Mouse (Mus musculus) heart, adult 2 months (tissue): ENCODE measurements at regions not wholly inside any gene's neighbourhood (a gene's known extent, or its start where the extent isn't known, plus 50 kb on each side); places are given as distances from the start of the nearest gene placed in this dataset.

Experiments used
- DNase-seq, 2 experiments: peaks; one replicate each; pipeline ENCODE4 v3.0.0; 2021
- H3K27ac ChIP-seq: fragments of 200-600 bp; 2 replicates; pipeline ENCODE4 v1.8.1; 2022
- H3K27me3 ChIP-seq: fragments of 200-500 bp; 2 replicates; pipeline ENCODE4 v1.6.1; 2012; ENCODE audit warnings: mild to moderate bottlenecking, low read length, inconsistent platforms, mixed read lengths; ENCODE audit not compliant: control insufficient read depth, insufficient read depth
- H3K36me3 ChIP-seq: fragments of 200-500 bp; 2 replicates; pipeline ENCODE4 v1.6.1; 2012; ENCODE audit warnings: low read length, inconsistent platforms; ENCODE audit not compliant: control insufficient read depth, insufficient read depth
- H3K4me1 ChIP-seq: fragments of 200-500 bp; 2 replicates; pipeline ENCODE4 v1.6.1; 2011; ENCODE audit warnings: low read length; ENCODE audit not compliant: control insufficient read depth, insufficient read depth
- H3K4me3 ChIP-seq: fragments of 200-600 bp; 2 replicates; pipeline ENCODE4 v1.8.1; 2022
- H3K79me2 ChIP-seq: fragments of 200-500 bp; replicated peaks from 2 replicates; pipeline ENCODE4 v1.6.1; 2012; ENCODE audit warnings: mild to moderate bottlenecking, inconsistent platforms, low read length, moderate library complexity, mixed read lengths; ENCODE audit not compliant: control insufficient read depth, insufficient read depth
- H3K9ac ChIP-seq: fragments of 200-500 bp; 2 replicates; pipeline ENCODE4 v1.6.1; 2012; ENCODE audit warnings: low read depth, mild to moderate bottlenecking, control low read depth, inconsistent platforms, low read length, mixed read lengths
- CTCF ChIP-seq: fragments of 200-600 bp; IDR thresholded peaks from 2 replicates; pipeline ENCODE4 v1.8.1; 2022; ENCODE audit warnings: antibody characterized with exemption, mild to moderate bottlenecking, moderate library complexity
- EP300 ChIP-seq: fragments of 200-500 bp; IDR thresholded peaks from 2 replicates; pipeline ENCODE4 v1.6.1; 2011; ENCODE audit warnings: low read depth, low read length, control low read depth; ENCODE audit not compliant: insufficient read depth
- POLR2A ChIP-seq: fragments of 200-500 bp; IDR thresholded peaks from 2 replicates; pipeline ENCODE4 v1.6.1; 2011; ENCODE audit warnings: mild to moderate bottlenecking, low read depth, low read length, control low read depth; ENCODE audit not compliant: insufficient read depth
- WGBS: fragments of 180-500 bp; shearing (Covaris S2); methylation state at CpG from one replicate; pipeline ENCODE4 v1.1.7; 2018; 5-methylcytosine and 5-hydroxymethylcytosine counted together
- intact Hi-C: fragments of 180-260 bp; cut with DNase I; formaldehyde crosslinking; loops from one replicate; pipeline ENCODE4 v1.15.1; 2025

DNA sequence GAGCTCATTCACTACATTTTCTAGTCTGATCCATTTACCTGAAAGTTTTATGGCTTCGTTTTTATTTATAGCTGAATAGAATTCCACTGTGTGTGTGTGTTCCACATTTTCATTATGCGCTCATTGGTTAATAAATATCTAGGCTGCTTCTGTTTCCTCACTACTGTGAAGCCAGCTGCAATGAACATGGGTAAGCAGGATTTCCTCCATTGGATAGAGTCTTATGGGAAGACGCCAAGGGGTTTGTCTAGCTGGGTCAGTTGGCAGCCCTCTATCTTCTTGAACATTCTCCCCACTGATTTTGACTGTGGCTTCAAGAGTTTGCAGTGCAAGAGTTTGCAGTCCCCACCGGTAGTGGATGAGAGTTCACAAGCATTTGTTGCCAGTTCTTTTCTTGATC, 51.1 kb upstream of the Bcl6 start:
- H3K9ac ChIP-seq: no peak overlapping the region
- DNase-seq: peak in 1 of 2 experiments; percentile 35
- no peak overlapping the region for H3K27ac ChIP-seq
- no peaks in the 10 kb centered on the region for H3K27me3 ChIP-seq
- 54% methylated on average over 4 of the region's 4 CpGs for WGBS
- no peaks in the 10 kb centered on the region for H3K36me3 ChIP-seq
- intact Hi-C loops: no loop called here
- H3K4me1 ChIP-seq: no peaks in the 10 kb centered on the region; the same call in 1 of the 2 replicates
- TF ChIP-seq CTCF (no peak), POLR2A (no peak), EP300 (no peak)
- H3K79me2 ChIP-seq: no peaks in the 10 kb centered on the region
- no peak overlapping the region for H3K4me3 ChIP-seq
